Mouse (Mus musculus) urinary bladder, postnatal 4 days (tissue): ENCODE measurements at regions not wholly inside any gene's neighbourhood (a gene's known extent, or its start where the extent isn't known, plus 50 kb on each side); places are given as distances from the start of the nearest gene placed in this dataset.

ENCODE experiments used
- DNase-seq, 2 experiments: peaks; one replicate each; pipeline ENCODE4 v3.0.0; 2021 to 2022; ENCODE audit warnings: low spot score in 2 of 2

- no peak for DNase-seq
These were observed 69.6 kb upstream of the Tdrd3 start for GRCm38 (mm10) chr14:87346812-87347211.

- no peak for DNase-seq
These were observed 67.6 kb upstream of the Tdrd3 start for GRCm38 (mm10) chr14:87348825-87349224.

- no peak for DNase-seq
These were observed 50.6 kb upstream of the Tdrd3 start for GRCm38 (mm10) chr14:87365793-87366192.
